Mouse (Mus musculus) erythroblast, adult 5-6 weeks (primary cell): ENCODE measurements around the gene Adap1. TPM values are rescaled to one million over a fixed set of nuclear protein-coding genes. Genes with fewer than 3 reads are reported as not detected.

Experiments used
- ATAC-seq: replicated peaks from 2 replicates; pipeline ENCODE4 v1.8.0; 2016; ENCODE audit warnings: moderate number of reproducible peaks, mild to moderate bottlenecking, moderate TSS enrichment, inconsistent platforms; ENCODE audit not compliant: poor library complexity, low FRiP score, severe bottlenecking
- total RNA-seq, 2 experiments: library from RNA; stranded (forward) in 1 of 2; stranded (reverse) in 1 of 2; fragments of 150-400 nt in 1 of 2; fragments of 200-764, 138-1000 nt in 1 of 2; gene quantifications; 2 replicates each; pipeline versions ENCODE4 v1.2.3 to v1.2.4; 2015 to 2017; ENCODE audit warnings: low replicate concordance in 2 of 2

The Adap1 gene
- total RNA-seq (2015; ENCODE audit: low replicate concordance) (8.3 and 11.9 TPM in 2 replicates), total RNA-seq (2017; ENCODE audit: low replicate concordance) (5.4 and 9.1 TPM in 2 replicates)

GRCm38 (mm10) chr5:139325395-139325966 lies at the start of gene Adap1:
Gene Adap1 (minus strand): TSS chr5:139325622.
- ATAC-seq, result no peak

DNA sequence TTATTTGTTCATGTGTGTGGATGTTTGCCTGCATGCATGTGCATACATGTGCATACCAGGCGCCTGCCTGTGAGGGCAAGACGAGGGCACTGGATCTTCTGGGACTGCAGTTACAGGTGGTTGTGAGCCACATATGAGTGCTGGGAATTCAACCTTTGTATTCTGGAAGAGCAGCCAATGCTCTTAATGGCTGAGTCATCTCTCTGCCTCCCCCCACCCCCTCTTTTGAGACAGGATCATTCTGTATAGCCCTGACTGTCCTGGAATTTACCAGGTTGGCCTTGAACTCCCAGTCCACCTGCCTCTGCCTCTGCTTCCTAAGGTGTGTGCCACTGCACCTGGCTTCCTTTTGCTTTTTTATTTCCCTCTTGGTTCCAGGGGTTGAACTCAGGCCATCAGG lies 49.4 kb upstream of the Adap1 start:
- ATAC-seq, result no peak

- no peak for ATAC-seq
These were observed 48.5 kb upstream of the Adap1 start for GRCm38 (mm10) chr5:139373889-139374444.

- ATAC-seq, result no peak
These were observed 47.7 kb upstream of the Adap1 start for GRCm38 (mm10) chr5:139373126-139373525.

DNA sequence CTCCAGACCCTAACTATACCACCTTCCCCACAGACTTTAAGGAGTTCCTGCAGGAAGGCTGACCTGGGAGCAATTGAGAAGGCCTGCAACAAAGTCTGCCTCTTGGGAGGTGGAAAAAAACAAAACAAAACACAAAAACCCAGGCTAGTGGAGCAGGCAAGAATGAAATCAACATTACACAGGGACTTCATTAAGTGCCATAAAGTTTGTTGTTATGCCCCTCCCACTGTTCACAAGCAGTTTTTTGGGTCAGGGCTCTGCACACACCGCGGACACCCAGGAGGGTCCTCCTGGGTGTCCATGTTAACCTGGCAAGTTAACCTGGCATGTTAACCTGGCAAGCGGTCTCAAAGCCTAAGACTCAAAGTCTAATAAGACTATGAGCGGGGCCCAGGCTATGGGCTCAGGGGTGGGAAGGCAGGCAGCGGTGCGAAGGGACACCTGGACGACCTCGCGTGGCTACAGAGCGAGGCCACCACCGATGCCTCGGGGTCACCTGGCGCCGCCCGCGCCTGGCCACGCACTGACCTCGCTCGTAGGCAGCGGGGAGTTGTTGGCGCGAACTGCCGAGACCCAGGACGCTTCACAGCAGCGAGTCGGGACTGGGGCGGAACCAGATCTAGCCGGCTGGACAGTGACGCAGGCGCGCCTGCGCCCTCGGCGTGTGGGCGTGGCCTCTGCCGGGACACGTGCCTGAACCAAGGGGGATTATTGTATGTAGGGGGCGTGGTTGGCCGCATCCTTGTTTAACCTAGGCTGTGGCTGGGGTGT lies 46.4 kb upstream of the Adap1 start:
- peak; percentile 89 for ATAC-seq

- ATAC-seq, result no peak
These were observed 45.7 kb upstream of the Adap1 start for GRCm38 (mm10) chr5:139371118-139371517.

DNA sequence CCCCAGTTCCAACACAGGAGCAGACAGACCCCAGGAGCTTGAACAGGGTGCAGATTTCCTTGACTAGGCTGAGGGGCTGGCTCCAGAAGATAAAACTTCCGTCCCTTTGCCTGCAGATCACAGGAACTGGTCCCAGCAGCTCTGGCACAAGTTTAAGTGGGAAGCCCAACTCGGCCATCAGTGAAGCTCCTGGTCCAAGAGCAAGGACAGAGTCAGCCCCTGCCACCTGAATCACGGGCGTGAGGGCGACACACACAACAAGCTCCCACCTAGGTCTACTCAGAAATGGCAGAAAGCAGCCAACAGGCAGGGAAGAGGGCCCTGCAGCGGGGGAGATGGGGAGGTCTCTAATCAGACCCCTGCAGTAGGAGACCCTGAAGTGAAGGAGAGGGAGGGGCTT lies 44.9 kb upstream of the Adap1 start:
- no peak for ATAC-seq

DNA sequence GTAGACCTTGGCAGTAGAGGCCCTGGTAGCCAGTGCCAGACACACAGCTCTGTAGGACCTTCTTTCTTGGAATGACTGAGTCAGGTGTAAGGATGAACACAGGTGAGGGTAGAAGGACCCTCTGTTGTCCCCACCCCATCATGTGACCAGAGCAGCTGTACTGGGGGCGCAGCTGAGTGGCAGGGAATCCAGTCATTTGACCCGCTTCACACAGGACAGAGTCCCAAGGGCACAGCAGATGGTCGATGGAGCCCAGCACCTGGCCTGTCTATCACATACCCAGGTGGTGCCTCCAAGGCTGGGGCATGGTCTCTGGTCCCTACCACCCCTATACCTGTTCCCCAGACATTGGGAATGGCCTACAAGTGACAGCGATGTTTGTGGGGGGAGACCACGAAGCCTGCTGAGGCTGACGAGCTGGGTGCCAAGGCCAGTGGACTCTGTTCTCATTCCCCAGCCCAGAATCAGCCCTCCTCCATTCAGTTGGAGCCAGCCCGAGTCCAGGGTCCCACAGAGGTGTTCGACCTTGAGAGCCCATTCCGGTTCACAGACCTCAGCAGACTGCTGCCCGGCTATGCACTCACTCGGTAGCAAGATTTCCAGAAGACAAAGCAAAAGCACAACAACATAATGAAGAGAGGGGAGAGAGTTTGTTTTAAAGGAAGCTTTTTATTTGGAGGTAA lies 43.4 kb upstream of the Adap1 start:
- no peak for ATAC-seq

DNA sequence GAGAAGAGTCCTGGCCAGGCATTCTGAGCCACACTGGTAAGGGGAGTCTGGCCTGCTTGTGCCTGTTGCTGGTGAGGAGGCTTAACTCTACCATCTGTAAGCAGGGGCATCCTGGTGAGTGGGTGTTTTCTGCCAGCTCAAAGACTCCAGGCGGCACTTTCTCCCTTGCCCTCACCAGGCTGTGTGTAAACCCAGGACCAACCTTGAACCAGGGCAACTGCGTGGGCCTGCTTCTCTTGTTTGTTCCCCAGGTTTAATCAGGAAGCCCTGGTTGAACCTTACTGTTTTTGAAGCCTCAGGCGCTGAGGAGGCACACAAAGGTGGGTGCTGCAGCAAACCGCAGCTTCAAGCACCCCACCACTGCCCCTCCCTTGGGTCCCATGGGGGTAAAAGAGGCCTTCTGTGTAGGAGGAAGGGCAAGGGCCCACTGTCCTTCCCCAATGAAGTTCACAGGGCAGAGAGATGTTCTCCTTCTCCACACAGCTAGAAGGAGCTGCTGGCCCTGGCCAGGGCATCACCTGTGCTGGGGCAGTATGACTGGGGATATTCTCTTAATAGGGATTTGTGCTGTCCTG lies 42.5 kb upstream of the Adap1 start:
- no peak for ATAC-seq

- ATAC-seq, result no peak
These were observed 41.1 kb upstream of the Adap1 start for GRCm38 (mm10) chr5:139366484-139366883.

GRCm38 (mm10) chr5:139365827-139366226 lies 40.4 kb upstream of the Adap1 start:
- no peak for ATAC-seq

DNA sequence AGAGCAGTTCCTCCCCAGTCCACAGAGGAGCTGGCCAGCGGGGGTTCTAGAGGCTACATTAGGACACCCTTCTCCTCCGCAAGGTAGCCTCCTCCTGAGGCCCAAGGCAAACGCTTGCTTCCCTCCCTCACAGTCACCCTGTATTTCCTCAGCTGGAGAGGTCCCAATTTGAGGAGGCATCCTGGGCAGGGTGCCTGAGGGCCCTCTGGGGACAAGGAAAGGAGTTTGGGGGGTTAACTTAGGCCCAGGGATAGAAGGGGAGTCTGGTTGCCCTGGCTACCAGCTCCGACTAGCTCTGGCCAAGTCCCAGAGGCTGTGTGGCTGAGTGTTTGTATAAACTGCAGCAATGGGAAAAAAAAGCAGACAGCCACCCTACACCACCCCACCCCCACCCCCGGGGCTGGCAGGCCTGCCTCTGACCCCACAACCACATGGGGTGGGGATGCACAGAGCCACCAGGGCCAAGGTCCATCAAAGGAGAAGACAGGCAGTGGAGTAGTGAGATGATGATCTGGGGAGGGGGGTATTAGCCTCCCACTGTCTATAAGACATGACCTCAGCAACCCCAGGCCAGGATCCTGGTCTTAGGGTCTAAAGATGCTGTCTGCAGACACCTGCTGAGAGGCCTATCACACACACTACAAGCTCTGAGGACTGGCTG lies 39.6 kb upstream of the Adap1 start:
- no peak for ATAC-seq

DNA sequence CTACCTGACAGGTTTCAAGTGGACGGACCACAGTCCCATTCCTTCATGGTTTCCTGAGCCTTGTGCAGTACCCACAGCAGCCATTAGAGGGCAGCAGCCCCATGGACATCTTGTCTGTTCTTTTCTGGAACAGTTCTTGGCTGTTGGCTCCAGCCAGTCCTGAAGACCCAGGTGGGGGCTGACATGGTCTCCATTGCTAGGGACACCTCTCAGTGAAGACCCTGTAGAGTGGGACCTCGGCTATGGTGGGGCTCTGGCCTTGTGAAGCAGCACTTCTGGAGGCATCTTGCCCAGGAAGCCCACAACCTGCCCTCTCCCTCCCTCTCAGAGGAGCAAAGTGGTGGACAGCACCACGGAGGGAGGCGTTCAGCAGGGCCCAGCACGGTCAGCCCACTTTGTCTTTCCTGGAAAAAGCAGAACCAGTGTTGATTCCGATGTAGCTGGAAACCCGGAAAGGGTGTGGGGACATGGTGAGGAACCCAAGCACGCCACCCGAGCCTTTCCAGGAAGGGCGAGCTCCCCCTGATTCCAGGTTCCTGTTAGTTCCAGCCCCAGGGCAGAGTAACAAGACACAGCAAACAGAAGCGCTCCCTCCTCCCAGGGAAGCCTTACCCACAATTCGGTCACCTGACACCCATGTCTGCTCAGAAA lies 39.0 kb upstream of the Adap1 start:
- peak; percentile 82 for ATAC-seq

DNA sequence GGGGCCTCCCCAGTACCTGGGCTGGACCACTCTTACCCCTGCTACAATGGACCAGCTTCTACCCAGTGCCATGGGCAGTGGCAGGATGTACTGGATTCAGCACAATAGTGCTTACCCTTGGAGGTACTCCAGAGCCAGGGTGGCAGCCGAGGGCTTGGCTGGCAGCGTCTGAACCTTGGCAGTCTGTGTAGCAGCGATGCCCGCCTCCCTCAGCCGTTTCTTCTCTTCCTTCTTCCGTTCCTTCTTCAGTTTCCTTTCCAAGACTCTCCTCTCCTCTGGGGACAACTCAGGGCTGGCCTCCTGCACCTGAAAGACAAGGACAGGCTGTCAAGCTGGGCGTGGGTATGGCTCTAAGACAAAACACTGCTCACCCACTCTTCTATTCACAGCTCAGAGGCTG lies 38.4 kb upstream of the Adap1 start:
- ATAC-seq, result peak; percentile 18; the same call in 1 of the 2 replicates

DNA sequence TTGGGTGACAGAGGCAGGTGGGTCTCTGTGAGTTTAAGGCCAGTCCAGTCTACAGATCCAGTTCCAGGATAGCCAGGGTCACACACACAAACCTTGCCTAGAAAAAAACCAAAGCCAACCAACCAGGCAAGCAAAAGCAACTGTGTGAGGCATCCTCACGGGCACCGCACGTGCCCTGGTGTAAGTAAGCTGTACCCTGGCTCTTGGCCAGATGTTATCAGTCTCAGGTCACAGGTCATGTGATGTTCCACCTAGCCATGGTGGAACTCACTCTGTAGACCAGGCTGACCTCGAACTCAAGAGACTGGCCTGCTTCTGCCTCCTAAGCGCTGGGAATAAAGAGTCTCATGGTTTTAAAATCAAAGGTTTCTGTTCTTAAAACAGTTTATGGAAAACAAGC lies 33.8 kb upstream of the Adap1 start:
- no peak for ATAC-seq

- 0 out of 2 replicates have a peak, but pooled peaks have one; percentile 34 for ATAC-seq
These were observed 33.2 kb upstream of the Adap1 start for GRCm38 (mm10) chr5:139358653-139359052.

DNA sequence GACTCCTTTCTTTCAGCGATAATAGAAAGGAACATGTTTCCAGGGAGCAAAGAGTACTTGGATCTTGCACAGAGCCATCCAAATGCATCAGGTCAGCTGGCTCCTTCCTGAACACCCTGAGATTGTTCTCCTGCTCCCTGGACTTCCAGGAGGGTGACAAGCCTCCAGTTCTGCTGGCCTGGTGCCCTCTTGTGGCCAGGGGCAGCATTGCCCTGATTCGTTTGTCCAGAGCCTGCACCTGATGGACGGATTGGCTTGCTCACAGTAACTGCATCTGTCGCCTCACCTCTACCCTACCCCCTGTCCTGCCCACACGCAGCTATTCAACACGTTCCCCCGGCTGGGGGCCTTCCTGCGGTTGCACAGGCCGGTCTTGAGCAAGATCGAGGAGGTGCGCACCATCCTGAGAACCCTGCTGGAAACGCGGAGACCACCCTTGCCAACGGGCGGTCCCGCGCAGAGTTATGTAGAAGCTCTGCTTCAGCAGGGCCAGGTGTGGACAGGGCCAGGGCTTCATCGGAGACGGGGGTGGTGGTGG lies 29.9 kb upstream of the Adap1 start:
- ATAC-seq, result peak; percentile 75

GRCm38 (mm10) chr5:139353946-139354345 lies 28.5 kb upstream of the Adap1 start:
- no peak for ATAC-seq

- 0 out of 2 replicates have a peak, but pooled peaks have one; percentile 40 for ATAC-seq
These were observed 28.1 kb upstream of the Adap1 start for GRCm38 (mm10) chr5:139353496-139353895.
